Mouse (Mus musculus): Measurements from ENCODE around the gene Batf2.
"Not testable (repeated sequence)": the region's sequence is repeated elsewhere in the genome, so short reads cannot be mapped to it uniquely, and the experiment has no call there.

Gene Batf2

GRCm38 (mm10) chr19:6133197-6133596 is 7.6 kb upstream of the Batf2 start:
- not testable (repeated sequence) for DNase-seq

- no peak for DNase-seq
Measured at GRCm38 (mm10) chr19:6136397-6136796, 4.4 kb upstream of the Batf2 start.

- no peak for DNase-seq
Measured at GRCm38 (mm10) chr19:6139701-6140100, 1.1 kb upstream of the Batf2 start.

DNA sequence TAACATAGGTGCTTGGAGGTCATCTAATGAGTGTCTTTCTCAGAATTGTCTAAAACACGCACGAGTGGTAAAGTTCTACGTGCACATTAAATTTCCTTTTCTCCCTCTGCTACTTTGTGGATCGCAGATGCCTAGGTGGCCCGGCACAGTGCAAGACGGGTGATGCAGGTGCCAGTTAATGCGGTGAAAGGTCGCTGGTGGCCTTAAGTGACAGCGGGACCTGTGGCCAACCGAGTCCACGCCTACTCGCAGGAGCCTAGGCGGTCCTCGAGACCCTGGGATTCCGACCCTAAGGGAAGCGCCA is 457 bp upstream of the Batf2 start:
- no peak for DNase-seq

- peak; percentile 86 for DNase-seq
Measured at GRCm38 (mm10) chr19:6141394-6141749, 589 bp downstream of the Batf2 start, which contains the start of gene Arl2. Gene Arl2, minus strand, starts transcription at chr19:6141548.

GRCm38 (mm10) chr19:6144842-6145241 is 4.1 kb downstream of the Batf2 start:
- DNase-seq = no peak

- DNase-seq = no peak
Measured at GRCm38 (mm10) chr19:6155174-6155573, 14.4 kb downstream of the Batf2 start.

GRCm38 (mm10) chr19:6156372-6156771 is 15.6 kb downstream of the Batf2 start:
- no peak for DNase-seq

DNA sequence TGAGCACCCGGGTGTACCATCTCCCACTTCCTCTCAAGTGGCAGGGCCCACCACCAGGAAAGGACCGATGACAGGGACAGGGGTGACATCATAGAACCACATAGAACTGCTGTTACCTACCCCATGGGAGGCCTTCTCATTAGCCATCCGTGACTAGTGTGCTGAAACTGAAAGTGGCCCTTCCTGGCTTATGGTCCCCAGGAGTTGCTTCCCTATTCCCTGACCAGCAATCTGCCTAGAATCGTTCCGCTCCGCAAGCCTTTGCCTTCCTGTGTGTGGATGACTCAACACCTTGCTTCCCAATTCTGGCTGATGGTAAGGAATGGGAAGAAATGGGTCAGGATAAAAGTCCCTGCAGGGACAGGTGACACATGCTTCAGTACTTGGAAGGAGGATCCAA is 16.4 kb downstream of the Batf2 start:
- no peak for DNase-seq

DNA sequence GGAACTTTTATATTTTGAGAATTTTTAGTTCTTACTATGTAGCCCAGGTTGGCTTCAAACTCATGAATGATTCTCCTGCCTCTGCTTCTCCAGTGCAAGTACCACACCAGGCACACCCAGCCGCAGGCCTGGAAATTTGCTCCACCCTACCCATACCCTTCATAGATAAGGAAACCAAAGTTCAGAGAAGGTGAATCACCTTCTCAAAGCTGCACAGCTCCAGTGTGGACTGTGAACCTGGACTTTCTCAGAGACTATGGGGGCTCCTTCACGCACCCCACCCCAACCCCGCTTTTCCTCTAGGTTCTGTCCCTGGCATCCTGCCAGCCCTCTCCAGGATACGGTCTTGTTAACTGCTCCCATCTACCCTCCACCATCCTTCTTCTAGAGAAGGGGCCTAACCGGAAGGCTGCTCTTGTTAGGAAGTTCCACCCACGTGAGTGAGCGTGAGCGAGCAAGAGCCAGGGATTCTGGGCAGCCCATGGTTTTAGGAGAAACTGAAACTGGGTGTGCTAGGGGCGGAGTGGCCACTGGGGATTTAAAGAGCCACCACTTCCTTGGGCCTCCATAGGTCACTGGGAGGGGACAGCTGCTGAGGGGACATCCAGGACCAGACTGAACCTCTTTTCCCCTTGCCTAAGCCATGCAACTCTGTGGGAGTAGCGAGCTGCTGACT is 23.2 kb downstream of the Batf2 start:
- no peak for DNase-seq

DNA sequence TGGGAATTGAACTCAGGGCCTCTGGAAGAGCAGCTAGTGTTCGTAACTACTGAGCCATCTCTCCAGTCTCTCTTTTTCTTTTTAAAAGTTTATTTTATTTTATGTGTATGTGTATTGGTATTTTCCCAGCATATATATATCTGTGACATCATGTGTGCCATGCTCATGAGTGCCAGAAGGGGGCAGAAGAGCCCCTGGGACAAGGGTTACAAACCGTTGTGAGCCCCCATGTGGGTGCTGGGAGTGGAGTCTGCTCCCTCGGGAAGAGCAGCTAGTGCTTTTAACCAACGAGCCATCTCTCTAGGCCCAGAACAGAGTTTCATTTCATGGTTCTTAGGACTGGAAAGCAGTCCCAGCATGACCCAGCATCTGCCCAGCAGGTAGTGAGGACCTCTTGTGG is 26.0 kb downstream of the Batf2 start:
- no peak for DNase-seq

GRCm38 (mm10) chr19:6171215-6171614 is 30.4 kb downstream of the Batf2 start:
- no peak for DNase-seq

- DNase-seq = no peak
Measured at GRCm38 (mm10) chr19:6174771-6175170, 34.0 kb downstream of the Batf2 start.

DNA sequence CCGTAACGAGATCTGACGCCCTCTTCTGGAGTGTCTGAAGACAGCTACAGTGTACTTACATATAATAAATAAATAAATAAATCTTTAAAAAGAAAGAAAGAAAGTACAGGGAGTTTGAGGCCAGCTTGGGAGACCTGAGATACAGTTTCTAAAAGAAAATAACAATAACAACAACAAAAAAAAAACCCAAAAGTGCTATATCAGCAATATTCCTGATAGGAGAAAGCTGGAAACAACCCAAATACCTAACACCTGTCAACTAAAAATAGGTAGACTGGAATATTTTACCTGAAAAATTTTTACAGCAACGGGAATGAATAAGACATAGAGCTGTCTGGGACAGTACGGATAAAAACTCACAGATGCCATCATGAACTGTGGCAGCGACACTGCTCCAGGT is 38.0 kb downstream of the Batf2 start:
- no peak for DNase-seq

DNA sequence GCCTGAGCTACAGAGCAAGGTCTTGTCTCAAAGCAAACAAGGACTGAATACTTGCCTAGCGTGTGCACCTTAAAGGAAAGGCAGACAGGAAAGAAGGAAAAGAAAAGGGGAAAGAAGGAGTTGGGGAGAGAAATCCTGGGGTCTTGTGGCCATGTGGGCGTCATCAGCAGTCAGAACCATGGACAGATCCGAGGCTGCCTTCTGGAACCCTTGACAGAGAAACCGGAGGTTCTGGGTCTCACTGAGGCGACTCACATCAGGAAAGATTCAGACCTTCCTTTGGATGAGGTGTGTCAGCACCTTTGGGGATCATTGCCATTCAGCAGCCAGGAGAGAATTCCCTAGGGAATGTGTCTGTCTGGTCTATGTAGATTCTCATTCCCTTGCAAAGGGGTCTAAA is 40.8 kb downstream of the Batf2 start:
- DNase-seq = peak; percentile 16

GRCm38 (mm10) chr19:6182534-6182933 is 41.8 kb downstream of the Batf2 start:
- DNase-seq = peak; percentile 4

DNA sequence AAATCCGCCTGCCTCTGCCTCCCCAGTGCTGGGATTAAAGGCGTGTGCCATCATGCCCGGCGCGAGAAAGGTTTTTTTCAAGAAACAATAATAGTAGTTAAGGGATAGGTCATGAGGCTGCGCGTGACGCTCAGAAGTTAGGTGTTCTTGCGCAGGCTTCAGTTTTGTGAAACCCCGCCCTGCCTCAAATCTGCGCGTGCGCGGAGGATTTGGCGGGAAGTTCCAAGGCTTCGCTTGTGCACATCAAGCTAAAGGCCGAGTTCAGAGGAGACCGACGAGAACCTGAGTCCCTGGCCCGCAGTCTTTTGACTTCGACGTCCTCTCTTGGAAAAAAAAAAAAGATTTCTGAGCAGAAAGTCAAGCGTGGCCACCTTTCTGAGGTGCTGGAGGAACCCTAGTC is 43.3 kb downstream of the Batf2 start, which contains the start of gene Majin:
Gene Majin (plus strand): TSS at position 258 of the 400 bp plus-strand sequence.
- DNase-seq = no peak

GRCm38 (mm10) chr19:6204265-6204664 is 63.5 kb downstream of the Batf2 start:
- DNase-seq = no peak

- DNase-seq = no peak
Measured at GRCm38 (mm10) chr19:6206716-6207115, 65.9 kb downstream of the Batf2 start.

GRCm38 (mm10) chr19:6216046-6216705 is 75.4 kb downstream of the Batf2 start:
- DNase-seq = no peak

DNA sequence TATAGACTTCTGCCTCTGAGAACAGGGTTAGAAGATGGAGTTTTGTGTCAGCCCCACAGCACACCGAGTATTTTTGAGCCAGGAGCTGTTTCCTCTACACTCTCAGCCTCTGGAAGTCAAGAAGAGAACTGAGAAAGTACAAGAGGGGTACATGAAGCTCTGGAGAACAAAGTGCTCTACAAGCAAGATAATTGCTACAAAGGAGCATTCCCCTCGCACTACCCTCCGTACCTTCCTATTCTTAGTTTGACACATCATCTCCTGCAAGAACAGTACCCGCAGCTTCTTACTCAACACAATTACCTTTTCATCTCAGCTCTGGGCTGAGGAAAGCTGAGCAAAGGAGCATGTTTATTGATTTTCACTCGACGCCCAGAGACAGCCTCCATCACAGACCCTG is 77.8 kb downstream of the Batf2 start:
- DNase-seq = no peak
